Comparison of ENCODE assay signal across 11 mouse cellular contexts in the genomic region with DNA sequence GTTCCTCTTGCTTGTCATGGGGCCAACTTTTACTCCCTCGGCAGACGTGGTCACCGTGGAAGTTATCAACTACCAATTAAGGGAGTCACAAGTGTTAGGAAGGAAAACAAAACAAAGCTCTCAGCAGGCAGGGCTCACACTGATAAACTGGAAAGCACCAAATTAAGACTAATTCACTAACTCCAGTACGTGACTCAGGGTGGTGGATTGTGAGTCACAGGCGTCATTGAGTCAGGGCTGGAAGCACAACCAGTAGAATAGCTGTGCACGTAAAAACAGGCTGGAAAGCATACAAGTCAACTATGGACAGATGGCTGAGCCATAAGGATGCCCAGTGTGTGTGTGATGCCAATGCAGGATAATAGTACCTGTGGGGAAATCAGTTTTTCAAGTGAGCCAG.
DNase-seq lines count a peak whose midpoint lies in the region; ATAC-seq and TF ChIP-seq lines count a peak whose summit lies in the region.
"Had no signal": no experiment of that assay in that cellular context is flagged by ENCODE, and none has a peak within 500 bp of the region (broad histone marks: within the 10 kb centered on the region; RNA-seq: fewer than 3 reads in every experiment).

No protein-coding gene starts in this region.

- WGBS in forebrain, embryonic 14.5 days: 30% methylated on average over 6 of the region's 6 CpGs
- 42% methylated on average over 6 of the region's 6 CpGs for WGBS in forebrain, embryonic 13.5 days
- 73% methylated on average over 6 of the region's 6 CpGs for WGBS in midbrain, postnatal 0 days
- 70% methylated on average over 6 of the region's 6 CpGs for WGBS in midbrain, embryonic 16.5 days

- H3K4me1 ChIP-seq in forebrain, embryonic 14.5 days (ENCODE audit: control insufficient read depth, insufficient read depth, low read length): no peaks in the 10 kb centered on the region
- no peaks in the 10 kb centered on the region for H3K4me1 ChIP-seq in forebrain, embryonic 13.5 days
- H3K4me1 ChIP-seq in midbrain, postnatal 0 days (ENCODE audit: insufficient read depth, low read length): no peaks in the 10 kb centered on the region
- no peaks in the 10 kb centered on the region for H3K4me1 ChIP-seq in midbrain, embryonic 16.5 days (ENCODE audit: control insufficient read depth, insufficient read depth, low read length)
- H3K4me1 ChIP-seq in embryonic fibroblast, embryonic 13.5 days (ENCODE audit: control insufficient read depth, insufficient read depth, low read length): peaks cover 5% of the 10 kb centered on the region

- peak; percentile 42; the same call in 1 of the 2 replicates for ATAC-seq in forebrain, embryonic 14.5 days
- no peak for ATAC-seq in forebrain, embryonic 13.5 days
- ATAC-seq in midbrain, postnatal 0 days (ENCODE audit: low FRiP score): no peak
- ATAC-seq in midbrain, embryonic 16.5 days: no peak
- no peak for ATAC-seq in megakaryocyte progenitor cell, adult 5-6 weeks (replicated peaks; ENCODE audit: poor library complexity)

- H3K4me3 ChIP-seq in forebrain, embryonic 14.5 days (ENCODE audit: low read depth, low read length): no peak overlapping the region
- H3K4me3 ChIP-seq in forebrain, embryonic 13.5 days: no peak overlapping the region
- H3K4me3 ChIP-seq in midbrain, postnatal 0 days (ENCODE audit: low read depth, low read length): no peak overlapping the region
- H3K4me3 ChIP-seq in midbrain, embryonic 16.5 days (ENCODE audit: low read depth, low read length): no peak overlapping the region
- H3K4me3 ChIP-seq in embryonic fibroblast, embryonic 13.5 days (ENCODE audit: insufficient read depth, low read length): no peak overlapping the region

- H3K9me3 ChIP-seq in forebrain, embryonic 14.5 days (replicated peaks; ENCODE audit: control insufficient read depth, low read length): no peaks in the 10 kb centered on the region
- no peaks in the 10 kb centered on the region for H3K9me3 ChIP-seq in forebrain, embryonic 13.5 days (replicated peaks)
- no peaks in the 10 kb centered on the region for H3K9me3 ChIP-seq in midbrain, postnatal 0 days (ENCODE audit: low read length)
- H3K9me3 ChIP-seq in midbrain, embryonic 16.5 days (replicated peaks; ENCODE audit: control insufficient read depth, low read length, poor library complexity, severe bottlenecking): no peaks in the 10 kb centered on the region

- no peak for TF ChIP-seq POLR2A in embryonic fibroblast, embryonic 13.5 days (IDR thresholded peaks at IDR 0.05; ENCODE audit: low read depth, low read length)

- H3K27me3 ChIP-seq in forebrain, embryonic 14.5 days (replicated peaks; ENCODE audit: control insufficient read depth, insufficient read depth, low read length): no peaks in the 10 kb centered on the region
- H3K27me3 ChIP-seq in forebrain, embryonic 13.5 days: no peaks in the 10 kb centered on the region
- H3K27me3 ChIP-seq in midbrain, postnatal 0 days (ENCODE audit: insufficient read depth, low read length): no peaks in the 10 kb centered on the region
- H3K27me3 ChIP-seq in midbrain, embryonic 16.5 days (ENCODE audit: control insufficient read depth, insufficient read depth, low read depth, low read length): no peaks in the 10 kb centered on the region

- peak; percentile 15 for DNase-seq in forebrain, embryonic 14.5 days (ENCODE audit: low spot score)
- DNase-seq in midbrain, postnatal 0 days (ENCODE audit: low spot score): peak; percentile 71
- DNase-seq in left cerebral cortex, postnatal 36 days (ENCODE audit: low spot score in 2 of 2): peak; percentile 6 to 20
- DNase-seq in natural killer cell, adult 2 months (ENCODE audit: low spot score in 2 of 2): no peak
- DNase-seq: embryo, embryonic 11 days; kidney, postnatal 25 days; lung, postnatal 36 days had no signal

- H3K9ac ChIP-seq in forebrain, embryonic 14.5 days (ENCODE audit: low read length): no peak overlapping the region
- no peak overlapping the region for H3K9ac ChIP-seq in forebrain, embryonic 13.5 days
- H3K9ac ChIP-seq in midbrain, postnatal 0 days (replicated peaks; ENCODE audit: low read length, poor library complexity, severe bottlenecking): no peak overlapping the region
- no peak overlapping the region for H3K9ac ChIP-seq in midbrain, embryonic 16.5 days (ENCODE audit: low read depth, low read length)

- H3K36me3 ChIP-seq in forebrain, embryonic 14.5 days (ENCODE audit: control insufficient read depth, insufficient read depth, low read length): no peaks in the 10 kb centered on the region
- H3K36me3 ChIP-seq in forebrain, embryonic 13.5 days (ENCODE audit: poor library complexity, severe bottlenecking): no peaks in the 10 kb centered on the region
- no peaks in the 10 kb centered on the region for H3K36me3 ChIP-seq in midbrain, postnatal 0 days (ENCODE audit: insufficient read depth, low read length)
- no peaks in the 10 kb centered on the region for H3K36me3 ChIP-seq in midbrain, embryonic 16.5 days (ENCODE audit: control insufficient read depth, insufficient read depth, low read length)

- H3K4me2 ChIP-seq in forebrain, embryonic 14.5 days (ENCODE audit: low read length): no peak overlapping the region
- H3K4me2 ChIP-seq in forebrain, embryonic 13.5 days: no peak overlapping the region
- no peak overlapping the region for H3K4me2 ChIP-seq in midbrain, postnatal 0 days (ENCODE audit: low read depth, low read length, poor library complexity, severe bottlenecking)
- H3K4me2 ChIP-seq in midbrain, embryonic 16.5 days (ENCODE audit: low read length): no peak overlapping the region

- intact Hi-C loops in left cerebral cortex, postnatal 36 days (cut with DNase I): no loop called here

- no peak overlapping the region for H3K27ac ChIP-seq in forebrain, embryonic 14.5 days (ENCODE audit: low read depth, low read length)
- no peak overlapping the region for H3K27ac ChIP-seq in forebrain, embryonic 13.5 days
- H3K27ac ChIP-seq in midbrain, postnatal 0 days (ENCODE audit: low read depth, low read length): no peak overlapping the region
- H3K27ac ChIP-seq in midbrain, embryonic 16.5 days (ENCODE audit: low read length): no peak overlapping the region
- peak overlapping the region; percentile 41; the same call in 1 of the 2 replicates for H3K27ac ChIP-seq in embryonic fibroblast, embryonic 13.5 days (ENCODE audit: insufficient read depth, low read length)

- no peak for TF ChIP-seq CTCF in midbrain, postnatal 0 days (IDR thresholded peaks at IDR 0.05)
- TF ChIP-seq CTCF in embryonic fibroblast, embryonic 13.5 days (IDR thresholded peaks at IDR 0.05; ENCODE audit: borderline replicate concordance, insufficient read depth, low read length): no peak

Comparison
In these comparisons a context has a peak if more than half of its experiments do, and no peak if none do; other contexts are left out.
1. DNase-seq: peak in forebrain, embryonic 14.5 days (single experiment), midbrain, postnatal 0 days (single experiment) and left cerebral cortex, postnatal 36 days (2 of 2); none in natural killer cell, adult 2 months (0 of 2).